Mouse (Mus musculus) heart, postnatal 0 days (tissue): ENCODE data around the gene Krt76.

ENCODE experiments used
- CTCF ChIP-seq: IDR thresholded peaks from 2 replicates; pipeline ENCODE4 v1.5.1; 2016; ENCODE audit warnings: antibody characterized with exemption, control low read depth, low read depth
- EP300 ChIP-seq: IDR thresholded peaks from 2 replicates; pipeline ENCODE4 v1.6.1; 2016; ENCODE audit warnings: antibody characterized with exemption, low read depth

- TF ChIP-seq CTCF (no peak), EP300 (no peak)
Measured at GRCm38 (mm10) chr15:101929087-101929486, 36.4 kb upstream of the Krt76 start.
